Mouse (Mus musculus): Measurements from ENCODE around the gene Hnrnpl.

The Hnrnpl gene

DNA sequence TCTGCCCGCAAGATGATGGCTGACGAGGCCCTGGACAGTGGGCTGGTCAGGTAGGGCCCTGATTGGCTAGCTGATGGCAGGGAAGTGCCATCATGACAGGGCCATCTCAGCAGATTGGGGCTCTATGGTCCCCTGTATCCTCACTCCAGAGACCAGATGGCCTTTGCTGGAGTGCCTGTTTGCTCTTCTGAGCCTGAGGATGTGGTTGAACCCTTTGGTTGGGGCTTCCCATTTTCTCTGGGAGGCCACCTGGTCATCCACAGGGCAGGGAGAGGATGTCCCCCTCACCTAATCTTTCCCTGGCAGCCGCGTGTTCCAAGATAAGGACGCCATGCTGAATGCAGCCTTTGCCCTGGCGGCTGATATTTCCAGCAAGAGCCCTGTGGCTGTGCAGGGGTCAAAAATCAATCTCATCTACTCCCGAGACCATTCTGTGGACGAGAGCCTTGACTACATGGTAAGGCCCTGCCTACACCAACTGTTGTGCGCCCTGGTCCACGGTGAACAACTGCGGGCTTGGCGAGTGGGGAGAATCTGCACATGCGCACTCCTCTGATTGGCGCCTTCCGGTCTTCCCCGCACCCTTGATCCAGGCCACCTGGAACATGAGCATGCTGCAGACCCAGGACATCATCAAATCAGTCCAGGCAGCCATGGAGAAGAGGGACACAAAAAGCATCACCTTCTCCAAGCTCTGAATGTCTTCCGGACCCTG, 23.2 kb downstream of the Hnrnpl start:
- DNase-seq, result no peak

DNA sequence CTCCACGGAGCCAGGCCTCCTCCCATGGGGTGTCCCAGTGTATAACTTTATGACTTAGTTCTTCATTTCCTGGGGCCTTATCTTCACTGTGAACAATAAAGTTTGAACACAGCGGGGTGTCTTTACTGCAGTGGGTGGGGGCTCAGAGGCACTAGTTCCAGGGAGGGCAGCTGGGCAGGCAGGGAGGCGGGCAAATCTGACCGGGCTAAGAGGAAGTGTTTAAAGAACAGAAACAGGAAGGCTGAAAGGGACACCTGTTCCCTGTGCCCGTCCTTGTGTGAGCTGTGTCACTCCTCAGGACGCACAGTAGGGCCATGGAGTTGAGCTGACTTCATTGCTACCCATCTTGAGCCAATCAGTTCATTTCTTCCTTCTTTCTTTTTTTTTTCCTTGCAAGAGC, 23.8 kb downstream of the Hnrnpl start:
- no peak for DNase-seq

DNA sequence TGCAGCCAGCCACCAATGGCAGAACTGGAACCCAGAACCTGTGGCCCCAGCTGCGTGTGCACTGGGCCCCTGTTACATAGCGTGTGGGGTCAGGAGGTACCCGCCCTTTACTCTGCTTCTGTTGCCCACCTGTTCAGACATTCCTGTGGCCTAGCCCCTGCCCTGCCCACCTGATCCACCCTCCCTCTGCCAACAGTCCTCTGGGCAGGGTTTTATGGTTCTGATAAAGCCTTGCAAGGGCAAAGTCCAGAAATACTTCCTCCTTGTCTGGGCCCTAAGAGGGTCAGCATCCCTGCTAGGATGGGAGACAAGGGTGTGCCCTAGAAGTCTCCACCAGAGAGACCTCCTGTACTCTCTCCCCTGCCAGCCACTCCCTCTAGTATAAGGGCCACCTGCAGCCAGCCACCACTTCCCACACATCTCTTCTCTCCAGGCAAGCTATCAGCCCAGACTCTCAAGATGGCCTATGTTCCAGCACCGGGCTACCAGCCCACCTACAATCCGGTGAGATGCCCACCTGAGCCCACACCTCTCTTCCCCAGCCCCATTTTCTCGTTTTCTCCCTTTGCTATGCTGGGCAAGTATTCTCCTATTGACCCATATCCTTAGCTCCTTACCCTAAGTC, 25.5 kb downstream of the Hnrnpl start, which contains the start of gene Lgals4:
Lgals4 (plus strand) TSS at position 132 of the 625 bp plus-strand sequence.
- no peak for DNase-seq

DNA sequence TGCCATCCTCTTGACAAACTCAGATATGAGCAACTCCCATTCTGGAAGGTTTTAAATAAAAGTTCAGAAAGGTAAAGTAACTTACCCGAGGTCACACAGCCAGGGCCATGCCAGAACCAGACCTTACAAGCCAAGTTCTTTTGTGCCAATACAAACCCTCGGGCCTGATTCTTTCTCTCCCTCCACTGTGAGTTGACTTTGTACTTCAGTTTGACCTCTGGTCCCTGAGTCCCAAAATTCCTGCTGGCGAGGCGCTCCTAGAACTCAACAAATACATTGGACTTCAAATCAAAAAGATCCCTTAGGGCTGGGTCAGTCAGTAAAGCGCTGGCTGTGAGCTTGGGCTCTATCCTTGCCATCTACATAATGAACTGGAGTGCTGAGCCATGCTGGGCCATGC, 28.6 kb downstream of the Hnrnpl start:
- no peak for DNase-seq

DNA sequence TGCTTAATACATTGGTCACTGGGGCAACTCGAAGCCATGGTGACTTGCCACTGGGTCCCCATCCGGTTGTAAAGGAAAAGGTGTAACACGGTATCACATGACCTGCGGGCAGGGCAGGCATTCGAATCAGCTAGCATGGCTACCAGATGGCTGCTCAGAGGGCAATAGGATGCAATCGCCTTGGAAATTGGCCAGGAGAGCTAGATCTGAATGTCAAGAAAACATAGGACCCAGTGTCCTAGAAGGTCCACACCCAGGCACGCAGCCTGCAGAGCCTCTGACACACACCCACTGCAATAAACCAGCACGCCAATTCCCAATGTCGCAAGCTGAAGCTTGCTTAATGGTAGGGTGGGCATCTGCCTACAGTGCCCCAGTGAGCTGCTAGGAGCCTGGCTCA, 30.0 kb downstream of the Hnrnpl start:
- no peak for DNase-seq

DNA sequence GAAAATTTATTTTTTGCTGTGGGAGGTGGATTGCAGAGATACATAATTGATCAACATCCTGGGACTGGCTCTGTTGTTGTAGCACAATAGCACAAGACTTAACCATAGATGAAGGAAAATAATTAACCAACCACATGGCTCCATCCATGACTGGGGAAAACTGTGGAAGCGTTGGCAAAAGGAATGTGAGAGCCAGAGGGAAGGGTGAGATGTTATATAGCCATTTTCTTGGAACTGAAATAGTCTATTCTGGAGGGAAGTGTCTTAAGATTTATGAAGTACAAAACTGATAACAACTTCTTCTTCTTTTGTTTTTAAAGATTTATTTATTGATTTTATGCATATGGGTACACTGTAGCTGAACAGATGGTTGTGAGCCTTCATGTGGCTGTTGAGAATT, 38.9 kb downstream of the Hnrnpl start:
- DNase-seq, result no peak

DNA sequence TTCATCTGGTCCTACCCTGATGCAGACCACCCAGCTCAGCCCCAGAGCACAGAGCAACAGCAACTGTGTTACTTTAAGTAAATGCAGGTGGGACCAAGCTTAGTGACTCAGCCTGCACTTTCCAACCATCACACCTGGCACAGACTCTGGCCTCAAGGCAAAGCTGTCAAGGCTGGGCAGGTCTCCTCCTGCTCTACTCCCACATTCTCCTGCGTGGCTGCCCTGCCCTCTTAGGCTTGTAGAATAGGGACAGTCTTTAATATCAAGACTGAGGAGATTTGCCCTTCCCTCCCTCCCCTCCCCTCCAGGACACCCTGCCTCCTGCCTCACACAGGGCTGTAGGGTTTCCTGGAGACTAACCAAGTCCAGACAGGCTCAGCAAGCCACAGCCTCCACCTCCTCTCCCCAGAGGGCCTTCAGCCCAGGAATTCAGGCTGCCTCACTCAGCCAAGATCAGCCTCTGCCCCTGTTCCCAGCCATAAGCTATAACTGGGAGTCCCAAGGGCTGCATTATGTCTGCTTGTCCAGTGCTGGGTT, 41.4 kb downstream of the Hnrnpl start:
- no peak for DNase-seq

DNA sequence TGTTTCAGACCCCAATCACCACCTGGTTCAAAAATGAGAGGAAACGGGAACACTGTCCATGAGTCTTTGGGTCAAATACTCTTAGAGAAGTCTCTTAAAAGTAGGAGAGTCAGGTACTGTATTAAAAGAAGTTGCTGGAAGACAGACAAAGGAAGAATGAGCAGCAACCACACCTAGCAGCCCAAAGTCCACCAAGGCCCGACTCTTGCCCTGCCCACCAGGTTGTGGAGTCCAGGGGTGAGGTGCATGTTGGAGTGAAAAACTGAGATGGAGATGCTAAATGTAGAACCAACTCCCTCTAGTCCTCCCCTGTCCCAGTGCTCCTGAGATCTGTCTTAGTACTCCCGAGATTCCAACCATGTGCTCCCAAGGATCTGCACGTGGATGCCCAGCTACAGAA, 42.3 kb downstream of the Hnrnpl start:
- no peak for DNase-seq

DNA sequence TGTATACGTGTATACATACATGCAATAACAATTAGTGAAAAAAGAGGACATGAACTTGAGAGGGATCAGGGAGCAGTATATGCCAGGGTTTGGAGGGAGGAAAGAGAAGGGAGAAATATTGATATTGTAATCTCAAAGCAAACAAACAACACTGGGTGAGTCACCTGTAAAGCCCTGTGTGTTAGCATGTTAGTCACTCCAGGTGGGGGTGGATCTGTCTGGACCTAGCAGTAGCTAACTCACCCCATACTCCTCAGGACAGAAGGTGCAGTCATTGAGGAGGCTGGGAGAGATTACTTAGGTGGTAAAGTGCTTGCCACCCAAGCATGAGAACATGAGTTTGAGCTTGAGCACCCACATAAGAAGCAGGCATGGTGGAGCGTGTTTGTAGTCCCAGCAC, 51.6 kb downstream of the Hnrnpl start:
- DNase-seq, result no peak

DNA sequence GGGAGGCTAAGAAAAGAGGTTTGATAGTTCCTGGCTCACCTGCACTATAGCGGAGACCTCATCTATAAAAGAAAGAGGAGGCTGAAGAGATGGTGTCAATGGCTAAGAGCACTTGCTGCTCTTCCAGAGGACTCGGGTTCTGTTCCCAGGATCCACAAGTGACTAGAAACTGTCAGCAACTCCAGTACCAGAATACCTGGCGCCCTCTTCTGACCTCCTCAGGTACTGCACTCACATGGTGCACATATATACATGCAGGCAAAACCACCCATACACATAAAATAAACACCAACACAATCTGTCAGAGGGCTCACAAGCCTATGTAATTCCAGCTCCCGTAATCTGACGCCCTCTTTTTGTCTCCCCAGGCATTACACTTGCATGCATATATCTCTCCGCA, 52.6 kb downstream of the Hnrnpl start:
- no peak for DNase-seq

DNA sequence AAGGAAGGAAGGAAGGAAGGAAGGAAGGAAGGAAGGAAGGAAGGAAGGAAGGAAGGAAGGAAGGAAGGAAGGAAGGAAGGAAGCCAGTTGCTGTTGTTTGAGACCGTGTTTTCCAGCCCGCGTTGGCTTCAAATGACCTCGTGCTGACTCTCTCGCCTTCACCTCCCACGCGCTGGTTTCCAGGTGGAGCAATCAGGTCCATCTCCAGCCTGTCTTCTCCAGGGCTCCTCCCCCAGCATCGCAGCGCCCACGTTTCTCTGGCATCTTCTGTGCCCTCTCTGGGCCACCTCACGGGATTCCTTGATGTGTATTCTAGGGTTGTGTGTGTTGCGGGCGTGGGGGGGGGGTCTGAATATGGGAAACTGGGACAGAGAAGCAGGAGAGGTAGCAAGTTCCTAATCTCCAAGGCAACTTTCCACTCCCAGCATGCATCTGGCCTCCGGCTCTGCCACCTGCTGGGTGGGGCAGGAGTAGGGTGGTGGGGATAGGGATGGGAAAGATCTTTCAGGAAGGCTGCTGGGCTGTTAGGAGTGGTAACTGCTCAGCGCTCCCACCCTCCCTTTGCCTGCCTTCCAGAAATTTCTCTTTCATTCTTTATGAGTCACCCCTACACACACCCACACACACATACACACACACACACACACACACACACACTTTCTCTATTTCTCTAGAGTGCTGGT, 54.6 kb downstream of the Hnrnpl start:
- DNase-seq, result no peak

DNA sequence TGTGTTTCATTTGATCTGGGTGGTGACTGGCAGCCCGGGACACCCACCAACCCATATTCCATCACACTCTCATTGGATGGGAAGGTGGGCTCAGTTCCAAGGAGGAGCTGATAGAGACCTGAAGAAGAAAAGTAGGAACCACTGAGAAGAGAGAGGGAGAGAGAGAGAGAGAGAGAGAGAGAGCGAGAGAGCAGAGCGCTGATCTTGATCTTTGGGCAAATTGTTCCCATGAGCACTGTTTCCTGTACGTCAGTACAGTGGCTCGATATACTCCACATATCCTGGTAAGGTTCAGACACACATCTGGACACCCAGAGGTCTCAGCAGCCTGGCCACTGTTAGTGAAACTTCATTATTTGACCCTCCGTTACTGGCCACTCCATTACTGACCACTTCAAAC, 55.2 kb downstream of the Hnrnpl start, which contains the start of gene Lgals7:
Lgals7 (plus strand) TSS at position 314 of the 400 bp plus-strand sequence.
- no peak for DNase-seq

DNA sequence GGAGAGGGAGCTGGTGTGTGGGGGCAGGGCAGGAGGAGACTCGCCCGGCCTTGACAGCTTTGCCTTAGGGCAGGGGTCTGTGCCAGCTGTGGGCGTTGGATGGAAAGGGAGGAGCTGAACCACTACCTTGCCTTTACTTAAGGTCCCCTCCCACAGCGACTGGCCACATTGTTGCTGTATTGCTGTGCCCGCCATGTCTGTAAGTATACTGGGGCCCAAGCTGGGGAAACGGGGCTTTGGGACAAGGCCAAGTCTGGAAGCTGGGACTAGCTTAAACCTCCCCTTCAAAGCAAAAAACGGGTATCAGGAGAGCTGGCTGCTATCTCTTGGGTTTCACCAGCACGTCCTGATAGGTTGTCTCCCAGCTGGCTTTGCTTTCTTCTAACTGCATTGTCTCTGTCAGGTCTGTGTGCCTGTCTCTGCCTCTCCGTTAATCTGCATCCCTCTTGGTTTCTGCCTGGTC, 56.0 kb downstream of the Hnrnpl start:
- DNase-seq, result no peak

DNA sequence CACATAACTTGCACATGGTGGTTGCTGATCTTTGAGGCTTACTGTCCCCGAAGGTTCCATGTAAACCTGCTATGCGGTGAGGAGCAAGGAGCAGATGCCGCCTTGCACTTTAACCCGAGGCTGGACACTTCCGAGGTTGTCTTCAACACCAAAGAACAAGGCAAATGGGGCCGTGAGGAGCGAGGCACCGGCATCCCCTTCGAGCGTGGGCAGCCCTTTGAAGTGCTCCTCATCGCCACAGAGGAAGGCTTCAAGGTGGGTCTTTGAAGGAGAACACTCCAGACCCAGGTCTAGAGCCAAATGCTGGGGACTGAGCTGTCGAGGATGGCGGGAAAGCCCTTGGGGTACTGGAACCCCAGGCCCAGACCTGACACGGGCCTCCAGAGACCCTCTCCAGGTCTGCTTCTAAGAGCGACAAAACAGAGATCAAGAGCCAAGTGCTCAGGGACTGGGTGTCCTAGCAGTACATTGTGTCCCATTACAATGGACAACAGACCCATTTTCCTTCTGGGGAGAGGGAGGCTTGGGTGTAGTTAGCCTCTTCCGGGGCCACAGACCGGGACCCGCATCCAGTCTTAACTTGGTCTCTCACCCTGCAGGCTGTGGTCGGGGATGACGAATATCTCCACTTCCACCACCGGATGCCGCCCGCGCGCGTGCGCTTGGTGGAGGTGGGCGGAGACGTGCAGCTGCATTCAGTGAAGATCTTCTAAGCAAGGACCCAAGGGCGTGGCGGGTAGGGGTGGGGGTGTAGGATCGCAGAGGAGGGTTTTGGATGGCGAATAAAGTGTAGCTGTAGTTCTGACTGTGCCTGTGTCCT, 57.4 kb downstream of the Hnrnpl start:
- DNase-seq, result no peak

DNA sequence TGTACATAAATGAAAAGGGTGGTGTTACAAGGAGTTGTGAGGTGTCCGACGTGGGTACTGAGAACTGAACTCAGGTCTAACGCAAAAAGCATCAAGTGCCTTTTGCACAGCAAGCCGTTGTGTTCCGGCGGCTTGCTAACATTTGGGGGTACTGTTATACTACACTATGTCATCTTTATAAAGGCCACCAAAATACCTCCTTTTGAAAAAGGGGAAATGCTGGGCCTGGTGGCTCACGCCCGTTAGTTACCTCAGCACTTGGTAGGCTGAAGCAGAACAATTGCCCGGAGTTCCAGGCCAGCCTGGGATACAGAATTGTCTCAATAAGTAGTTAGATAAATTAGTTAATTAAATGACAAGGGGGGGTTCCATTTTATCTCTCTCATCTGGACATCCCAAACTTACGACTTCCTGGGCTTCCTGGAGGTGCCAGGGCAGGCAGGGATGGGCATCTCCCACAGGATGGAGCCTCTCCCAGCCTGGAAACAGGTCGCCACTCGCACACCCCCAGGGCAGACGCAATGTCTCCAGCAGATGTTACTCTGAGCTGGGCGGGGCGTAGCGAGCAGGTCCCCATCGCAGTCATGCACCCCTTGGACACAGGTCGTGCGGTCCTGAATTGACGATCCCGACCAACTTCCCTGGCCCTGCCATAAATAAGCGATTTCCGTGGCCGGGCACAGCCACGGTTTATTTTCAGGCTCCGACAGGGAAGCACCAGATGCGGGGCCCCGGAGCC, 58.6 kb downstream of the Hnrnpl start:
- DNase-seq, result no peak

DNA sequence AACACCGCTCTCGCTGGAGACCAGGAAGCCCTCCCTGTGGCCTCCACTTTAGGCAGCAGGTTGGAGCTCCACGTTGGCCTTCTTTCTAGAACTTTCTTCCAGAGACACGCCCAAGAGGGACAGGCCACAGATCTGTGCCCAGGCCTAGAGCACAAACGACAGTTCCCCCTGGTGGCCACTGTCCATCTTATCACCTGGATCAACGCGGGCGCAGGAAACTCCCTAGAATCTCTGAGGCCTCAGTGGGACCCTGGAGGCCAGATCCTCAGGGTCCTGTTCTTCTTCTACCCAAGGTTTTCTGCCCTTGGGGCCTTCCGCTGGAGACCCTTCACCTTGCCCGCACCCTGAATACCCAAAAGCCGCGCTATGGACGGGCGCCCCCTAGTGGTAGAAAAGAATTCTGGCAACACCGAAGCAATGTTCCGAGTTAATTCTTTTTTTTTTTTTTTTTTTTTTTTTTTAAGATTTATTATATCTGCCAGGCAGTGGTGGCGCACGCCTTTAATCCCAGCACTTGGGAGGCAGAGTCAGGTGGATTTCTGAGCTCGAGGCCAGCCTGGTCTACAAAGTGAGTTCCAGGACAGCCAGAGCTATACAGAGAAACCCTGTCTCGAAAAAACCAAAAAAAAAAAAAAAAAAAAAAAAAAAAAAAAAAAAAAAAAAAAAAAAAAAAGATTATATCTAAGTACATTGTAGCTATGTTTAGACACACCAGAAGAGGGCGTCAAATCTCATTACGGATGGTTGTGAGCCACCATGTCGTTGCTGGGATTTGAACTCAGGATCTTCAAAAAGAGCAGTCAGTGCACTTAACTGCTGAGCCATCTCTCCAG, 59.4 kb downstream of the Hnrnpl start:
- DNase-seq, result peak; percentile 64

DNA sequence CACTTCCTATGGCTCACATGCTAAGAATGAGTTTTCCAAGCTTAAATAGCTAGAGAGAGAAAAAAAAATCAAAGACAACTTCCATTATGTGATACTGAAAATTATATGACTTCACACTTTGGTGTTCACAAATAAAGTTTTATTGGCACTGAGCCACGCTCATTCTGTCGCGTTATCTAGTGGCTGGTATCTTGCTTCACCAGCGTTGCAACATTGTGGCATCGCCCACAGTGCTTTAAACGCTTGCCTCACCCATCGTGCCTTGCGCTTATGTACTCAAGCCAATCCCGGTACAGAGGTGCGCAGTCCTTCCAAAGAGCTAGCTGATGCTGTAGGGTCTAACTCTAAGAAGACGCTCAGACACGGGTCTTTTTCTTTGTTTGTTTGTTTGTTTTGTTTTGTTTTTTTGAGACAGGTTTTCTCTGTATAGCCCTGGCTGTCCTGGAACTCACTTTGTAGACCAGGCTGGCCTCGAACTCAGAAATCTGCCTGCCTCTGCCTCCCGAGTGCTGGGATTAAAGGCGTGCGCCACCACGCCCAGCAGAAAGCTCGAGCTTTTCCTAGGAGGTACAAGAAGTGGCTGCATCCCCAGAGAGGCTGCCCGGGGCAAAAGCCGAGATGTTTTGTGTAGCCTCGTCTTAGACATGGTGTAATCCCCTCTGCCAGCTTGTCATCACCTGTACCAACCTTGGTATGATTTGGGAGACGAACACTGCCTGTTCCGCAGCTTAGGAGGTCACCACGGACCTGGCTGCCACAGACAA, 62.7 kb downstream of the Hnrnpl start:
- no peak for DNase-seq

All from cerebellum, adult 11 months (tissue).